Mouse (Mus musculus): ENCODE measurements around the gene Slc27a2.

Slc27a2 gene

GRCm38 (mm10) chr2:126553291-126553639 is 1.1 kb downstream of the Slc27a2 start:
- no peak for DNase-seq (ENCODE audit: low spot score in 2 of 2)

GRCm38 (mm10) chr2:126555533-126555932 is 3.3 kb downstream of the Slc27a2 start:
- no peak for DNase-seq (ENCODE audit: low spot score in 2 of 2)

GRCm38 (mm10) chr2:126560094-126560493 is 7.9 kb downstream of the Slc27a2 start:
- DNase-seq (ENCODE audit: low spot score in 2 of 2) = no peak

GRCm38 (mm10) chr2:126563411-126564105 is 11.4 kb downstream of the Slc27a2 start:
- no peak for DNase-seq (ENCODE audit: low spot score in 2 of 2)

GRCm38 (mm10) chr2:126572163-126572562 is 20.0 kb downstream of the Slc27a2 start:
- no peak for DNase-seq (ENCODE audit: low spot score in 2 of 2)

GRCm38 (mm10) chr2:126572747-126573146 is 20.5 kb downstream of the Slc27a2 start:
- no peak for DNase-seq (ENCODE audit: low spot score in 2 of 2)

- DNase-seq (ENCODE audit: low spot score in 2 of 2) = no peak
Measured at GRCm38 (mm10) chr2:126575391-126576176, 23.4 kb downstream of the Slc27a2 start.

GRCm38 (mm10) chr2:126577362-126577761 is 25.2 kb downstream of the Slc27a2 start:
- no peak for DNase-seq (ENCODE audit: low spot score in 2 of 2)

GRCm38 (mm10) chr2:126579282-126579681 is 27.1 kb downstream of the Slc27a2 start:
- no peak for DNase-seq (ENCODE audit: low spot score in 2 of 2)

GRCm38 (mm10) chr2:126583960-126584359 is 31.8 kb downstream of the Slc27a2 start:
- no peak for DNase-seq (ENCODE audit: low spot score in 2 of 2)

GRCm38 (mm10) chr2:126584621-126585369 is 32.6 kb downstream of the Slc27a2 start:
- no peak for DNase-seq (ENCODE audit: low spot score in 2 of 2)

GRCm38 (mm10) chr2:126587468-126587867 is 35.3 kb downstream of the Slc27a2 start:
- no peak for DNase-seq (ENCODE audit: low spot score in 2 of 2)

- DNase-seq (ENCODE audit: low spot score in 2 of 2) = no peak
Measured at GRCm38 (mm10) chr2:126591304-126591703, 39.1 kb downstream of the Slc27a2 start.

- DNase-seq (ENCODE audit: low spot score in 2 of 2) = peak; percentile 53 to 86
Measured at GRCm38 (mm10) chr2:126593831-126594610, 41.8 kb downstream of the Slc27a2 start.

GRCm38 (mm10) chr2:126596347-126597072 is 44.3 kb downstream of the Slc27a2 start:
- no peak for DNase-seq (ENCODE audit: low spot score in 2 of 2)

GRCm38 (mm10) chr2:126597279-126598241 is 45.4 kb downstream of the Slc27a2 start:
- no peak for DNase-seq (ENCODE audit: low spot score in 2 of 2)

GRCm38 (mm10) chr2:126598359-126598758 is 46.2 kb downstream of the Slc27a2 start:
- DNase-seq (ENCODE audit: low spot score in 2 of 2) = no peak

GRCm38 (mm10) chr2:126599005-126599404 is 46.8 kb downstream of the Slc27a2 start:
- peak in 1 of 2 experiments; percentile 26 for DNase-seq (ENCODE audit: low spot score in 2 of 2)

- DNase-seq (ENCODE audit: low spot score in 2 of 2) = no peak
Measured at GRCm38 (mm10) chr2:126600533-126600932, 48.3 kb downstream of the Slc27a2 start.
